In genomic region chr11:102903654-102904053, GRCm38 (mm10) we compare ENCODE assay signal across 31 mouse cellular contexts. TPM values are rescaled to one million over a fixed set of nuclear protein-coding genes. Genes with fewer than 3 reads are reported as not detected.
DNase-seq lines count a peak whose midpoint lies in the region; ATAC-seq and TF ChIP-seq lines count a peak whose summit lies in the region.
"Had no signal": no experiment of that assay in that cellular context is flagged by ENCODE, and none has a peak within 500 bp of the region (broad histone marks: within the 10 kb centered on the region; RNA-seq: fewer than 3 reads in every experiment).

No protein-coding gene starts in this region.

- TF ChIP-seq RAD21 in MEL (IDR thresholded peaks at IDR 0.05; ENCODE audit: low read depth, low read length) = no peak

- no peak for DNase-seq in hindbrain, embryonic 11.5 days (ENCODE audit: low spot score)
- DNase-seq in midbrain, embryonic 10.5 days (ENCODE audit: low spot score) = no peak
- DNase-seq in MEL (ENCODE audit: low read depth, low spot score) = no peak
- no peak for DNase-seq in T-cell, adult 2 months (ENCODE audit: low spot score)
- DNase-seq: adrenal gland, adult 8-10 months; adrenal gland, postnatal 25 days; cerebellum, adult 18-20 months; cerebellum, adult 9-11 months; gastrocnemius, postnatal 10 days; heart, postnatal 10 days; heart, postnatal 36 days had no signal

- no peak overlapping the region for H3K4me2 ChIP-seq in hindbrain, embryonic 13.5 days
- no peak overlapping the region for H3K4me2 ChIP-seq in hindbrain, embryonic 11.5 days (replicated peaks; ENCODE audit: low read depth, low read length)
- H3K4me2 ChIP-seq in midbrain, embryonic 12.5 days (replicated peaks) = no peak overlapping the region
- H3K4me2 ChIP-seq: embryonic facial prominence, embryonic 12.5 days; embryonic facial prominence, embryonic 15.5 days; forebrain, embryonic 12.5 days; forebrain, embryonic 15.5 days; heart, embryonic 12.5 days; heart, embryonic 15.5 days; hindbrain, embryonic 15.5 days had no signal

- H3K4me1 ChIP-seq in hindbrain, embryonic 13.5 days (replicated peaks) = peaks cover 15% of the 10 kb centered on the region
- no peaks in the 10 kb centered on the region for H3K4me1 ChIP-seq in hindbrain, embryonic 11.5 days (replicated peaks; ENCODE audit: control insufficient read depth, insufficient read depth, low read length)
- no peaks in the 10 kb centered on the region for H3K4me1 ChIP-seq in midbrain, embryonic 12.5 days
- H3K4me1 ChIP-seq in midbrain, embryonic 10.5 days = peaks cover 9% of the 10 kb centered on the region; the same call in 1 of the 2 replicates
- no peaks in the 10 kb centered on the region; a peak in 1 of 4 replicates for H3K4me1 ChIP-seq in MEL (ENCODE audit: control insufficient read depth in 1 of 2, insufficient read depth in 2 of 2, low read length in 2 of 2)
- H3K4me1 ChIP-seq: embryonic facial prominence, embryonic 12.5 days; forebrain, embryonic 12.5 days; forebrain, embryonic 15.5 days; heart, embryonic 12.5 days had no signal

- H3K4me3 ChIP-seq in hindbrain, embryonic 13.5 days = no peak overlapping the region
- no peak overlapping the region for H3K4me3 ChIP-seq in hindbrain, embryonic 11.5 days (ENCODE audit: low read depth, low read length)
- H3K4me3 ChIP-seq in midbrain, embryonic 12.5 days = no peak overlapping the region
- H3K4me3 ChIP-seq in midbrain, embryonic 10.5 days = no peak overlapping the region
- no peak overlapping the region for H3K4me3 ChIP-seq in MEL (ENCODE audit: control insufficient read depth in 1 of 2, insufficient read depth in 1 of 2, low read depth in 2 of 2, low read length in 2 of 2)
- H3K4me3 ChIP-seq: embryonic facial prominence, embryonic 12.5 days; embryonic facial prominence, embryonic 15.5 days; forebrain, embryonic 12.5 days; forebrain, embryonic 15.5 days; heart, embryonic 12.5 days; heart, embryonic 15.5 days; hindbrain, embryonic 10.5 days; hindbrain, embryonic 15.5 days had no signal

- peaks cover 13% of the 10 kb centered on the region; the same call in 1 of the 2 replicates for H3K36me3 ChIP-seq in hindbrain, embryonic 13.5 days
- no peaks in the 10 kb centered on the region for H3K36me3 ChIP-seq in hindbrain, embryonic 11.5 days (ENCODE audit: control insufficient read depth, insufficient read depth, low read length)
- H3K36me3 ChIP-seq in midbrain, embryonic 12.5 days = peaks cover 38% of the 10 kb centered on the region
- peaks cover 45% of the 10 kb centered on the region for H3K36me3 ChIP-seq in midbrain, embryonic 10.5 days
- H3K36me3 ChIP-seq in MEL (ENCODE audit: control insufficient read depth in 1 of 2, insufficient read depth in 2 of 2, low read length in 2 of 2) = peaks cover 0 to 5% of the 10 kb centered on the region in 2 experiments; a peak in 1 of 4 replicates
- H3K36me3 ChIP-seq: hindbrain, embryonic 15.5 days had no signal

- TF ChIP-seq CTCF in MEL (IDR thresholded peaks at IDR 0.05 in 2 of 3, conservative IDR thresholded peaks at IDR 0.05 in 1 of 3; ENCODE audit: control insufficient read depth in 1 of 3, insufficient read depth in 1 of 3, low read depth in 2 of 3, low read length in 3 of 3, poor library complexity in 1 of 3, severe bottlenecking in 1 of 3) = no peak

- ATAC-seq in hindbrain, embryonic 13.5 days (ENCODE audit: low FRiP score) = no peak
- ATAC-seq in hindbrain, embryonic 11.5 days (ENCODE audit: low FRiP score) = no peak
- no peak for ATAC-seq in midbrain, embryonic 12.5 days (ENCODE audit: low FRiP score, low read depth)
- ATAC-seq in megakaryocyte progenitor cell, adult 5-6 weeks (replicated peaks; ENCODE audit: poor library complexity) = no peak
- ATAC-seq: activated CD4-positive, CD25-positive, alpha-beta regulatory T cell, adult 4 months; forebrain, embryonic 15.5 days; intestine, postnatal 0 days had no signal

- H3K27me3 ChIP-seq in hindbrain, embryonic 13.5 days = peaks cover 22% of the 10 kb centered on the region
- H3K27me3 ChIP-seq in hindbrain, embryonic 11.5 days (ENCODE audit: control insufficient read depth, insufficient read depth, low read length) = no peaks in the 10 kb centered on the region
- H3K27me3 ChIP-seq in midbrain, embryonic 12.5 days = peaks cover 8% of the 10 kb centered on the region; the same call in 1 of the 2 replicates
- H3K27me3 ChIP-seq in midbrain, embryonic 10.5 days (ENCODE audit: low read depth, poor library complexity, severe bottlenecking) = peaks cover 4% of the 10 kb centered on the region; the same call in 1 of the 2 replicates
- H3K27me3 ChIP-seq in MEL (ENCODE audit: control insufficient read depth in 1 of 2, insufficient read depth in 2 of 2, low read length in 2 of 2) = no peaks in the 10 kb centered on the region
- H3K27me3 ChIP-seq: embryonic facial prominence, embryonic 12.5 days; forebrain, embryonic 12.5 days; forebrain, embryonic 15.5 days; hindbrain, embryonic 15.5 days had no signal

- no peaks in the 10 kb centered on the region for H3K79me2 ChIP-seq in MEL (ENCODE audit: control insufficient read depth, insufficient read depth, low read length, poor library complexity)

- no peak overlapping the region for H3K27ac ChIP-seq in hindbrain, embryonic 13.5 days
- H3K27ac ChIP-seq in hindbrain, embryonic 11.5 days (ENCODE audit: low read depth, low read length) = no peak overlapping the region
- 0 out of 2 replicates have a peak overlapping the region, but pooled peaks have one; percentile 12 for H3K27ac ChIP-seq in midbrain, embryonic 12.5 days (replicated peaks)
- H3K27ac ChIP-seq in midbrain, embryonic 10.5 days (replicated peaks) = no peak overlapping the region
- no peak overlapping the region for H3K27ac ChIP-seq in MEL (ENCODE audit: control insufficient read depth, low read depth, low read length)
- H3K27ac ChIP-seq: embryonic facial prominence, embryonic 12.5 days; embryonic facial prominence, embryonic 15.5 days; forebrain, embryonic 15.5 days; heart, embryonic 15.5 days; hindbrain, embryonic 10.5 days; hindbrain, embryonic 15.5 days had no signal

- no peaks in the 10 kb centered on the region for H3K9me3 ChIP-seq in hindbrain, embryonic 13.5 days
- no peaks in the 10 kb centered on the region for H3K9me3 ChIP-seq in hindbrain, embryonic 11.5 days (ENCODE audit: control insufficient read depth, low read length)
- no peaks in the 10 kb centered on the region for H3K9me3 ChIP-seq in midbrain, embryonic 12.5 days
- H3K9me3 ChIP-seq in midbrain, embryonic 10.5 days (replicated peaks) = no peaks in the 10 kb centered on the region
- H3K9me3 ChIP-seq in MEL (replicated peaks; ENCODE audit: insufficient read depth, low read length) = no peaks in the 10 kb centered on the region
- H3K9me3 ChIP-seq: embryonic facial prominence, embryonic 12.5 days; embryonic facial prominence, embryonic 15.5 days; forebrain, embryonic 12.5 days; forebrain, embryonic 15.5 days; G1E; heart, embryonic 12.5 days; heart, embryonic 15.5 days; hindbrain, embryonic 10.5 days; hindbrain, embryonic 15.5 days had no signal

- TF ChIP-seq POLR2A in MEL (IDR thresholded peaks at IDR 0.05; ENCODE audit: control insufficient read depth in 1 of 2, insufficient read depth in 1 of 2, low read depth in 1 of 2, low read length in 2 of 2, poor library complexity in 1 of 2) = 0 out of 4 replicates have a peak, but pooled peaks have one; percentile 21 to 29

- 68% methylated on average over 7 of the region's 7 CpGs for WGBS in hindbrain, embryonic 13.5 days
- 79% methylated on average over 7 of the region's 7 CpGs for WGBS in hindbrain, embryonic 11.5 days
- 78% methylated on average over 7 of the region's 7 CpGs for WGBS in midbrain, embryonic 12.5 days
- 84% methylated on average over 7 of the region's 7 CpGs for WGBS in midbrain, embryonic 10.5 days

- TF ChIP-seq EP300 in MEL (IDR thresholded peaks at IDR 0.05; ENCODE audit: low read depth in 1 of 2, low read length in 2 of 2) = no peak

- 0 out of 2 replicates have a peak overlapping the region, but pooled peaks have one; percentile 1 for H3K9ac ChIP-seq in hindbrain, embryonic 13.5 days
- no peak overlapping the region for H3K9ac ChIP-seq in hindbrain, embryonic 11.5 days (ENCODE audit: low read depth, low read length)
- no peak overlapping the region for H3K9ac ChIP-seq in midbrain, embryonic 12.5 days (replicated peaks)
- no peak overlapping the region for H3K9ac ChIP-seq in MEL (ENCODE audit: control insufficient read depth, low read depth, low read length, poor library complexity, severe bottlenecking)
- H3K9ac ChIP-seq: embryonic facial prominence, embryonic 12.5 days; embryonic facial prominence, embryonic 15.5 days; forebrain, embryonic 12.5 days; forebrain, embryonic 15.5 days; heart, embryonic 12.5 days; heart, embryonic 15.5 days; hindbrain, embryonic 15.5 days had no signal

RNA-seq across cellular contexts. Expression of gene Gfap, which starts 2.9 kb away (rescaled TPM):
- polyA plus RNA-seq in hindbrain, embryonic 13.5 days (2015; fragmentation: Nextera tagmentation; extraction: Ambion mirVana) = 0.12 and 0.18 TPM in 2 replicates
- 0.12 and 0.20 TPM in 2 replicates for polyA plus RNA-seq in hindbrain, embryonic 11.5 days (2014; fragmentation: Nextera tagmentation; extraction: Ambion mirVana)
- not detected in 2 replicates for polyA plus RNA-seq in midbrain, embryonic 12.5 days (2016; fragmentation: Nextera tagmentation; extraction: Ambion mirVana)
- polyA plus RNA-seq in midbrain, embryonic 10.5 days (2016; fragmentation: Nextera tagmentation; extraction: Ambion mirVana) = 0.05 and 0.09 TPM in 2 replicates
- 1.3 and 2.0 TPM in 2 replicates for total RNA-seq in MEL (2012; rRNA removed)
- 1 to 10 TPM in 1 of 2 experiments, not detected in 1; 2.5 TPM for polyA plus RNA-seq in MEL (2012; ENCODE audit: insufficient read depth in 1 of 2, insufficient read length in 2 of 2, low read depth in 1 of 2, low replicate concordance in 2 of 2, missing spikeins in 1 of 2)
- 0.10 TPM in 1 of 2 replicates, not detected in the other for total RNA-seq in megakaryocyte progenitor cell, adult 5-6 weeks (2015)
- total RNA-seq in megakaryocyte progenitor cell, adult 5-6 weeks (2017) = not detected in 2 replicates
- total RNA-seq: G1E; gastrocnemius, adult 18-20 months; gastrocnemius, postnatal 36 days; granulocyte monocyte progenitor cell, adult 5-6 weeks had no signal
- polyA plus RNA-seq: activated CD4-positive, CD25-positive, alpha-beta regulatory T cell, adult 4 months; G1E; hindbrain, embryonic 10.5 days had no signal

RNA-seq across cellular contexts. Expression of gene Fam187a, which starts 18.7 kb away (rescaled TPM):
- not detected in 2 replicates for polyA plus RNA-seq in hindbrain, embryonic 13.5 days (2015; fragmentation: Nextera tagmentation; extraction: Ambion mirVana)
- not detected in 2 replicates for polyA plus RNA-seq in hindbrain, embryonic 11.5 days (2014; fragmentation: Nextera tagmentation; extraction: Ambion mirVana)
- not detected in 2 replicates for polyA plus RNA-seq in midbrain, embryonic 12.5 days (2016; fragmentation: Nextera tagmentation; extraction: Ambion mirVana)
- not detected in 2 replicates for polyA plus RNA-seq in midbrain, embryonic 10.5 days (2016; fragmentation: Nextera tagmentation; extraction: Ambion mirVana)
- 0.08 TPM in 1 of 2 replicates, not detected in the other for total RNA-seq in MEL (2012; rRNA removed)
- under 1 TPM in 1 of 2 experiments, not detected in 1; 0.08 TPM for polyA plus RNA-seq in MEL (2012; ENCODE audit: insufficient read depth in 1 of 2, insufficient read length in 2 of 2, low read depth in 1 of 2, low replicate concordance in 2 of 2, missing spikeins in 1 of 2)
- not detected in 2 replicates for total RNA-seq in megakaryocyte progenitor cell, adult 5-6 weeks (2015)
- total RNA-seq in megakaryocyte progenitor cell, adult 5-6 weeks (2017) = not detected in 2 replicates
- total RNA-seq: adrenal gland, postnatal 25 days; common myeloid progenitor, adult 5-6 weeks; gastrocnemius, adult 18-20 months; gastrocnemius, postnatal 10 days; gastrocnemius, postnatal 36 days; granulocyte monocyte progenitor cell, adult 5-6 weeks; heart, adult 8-10 months; heart, postnatal 10 days; heart, postnatal 36 days had no signal
- polyA plus RNA-seq: activated CD4-positive, CD25-positive, alpha-beta regulatory T cell, adult 4 months; embryonic facial prominence, embryonic 12.5 days; embryonic facial prominence, embryonic 15.5 days; forebrain, embryonic 12.5 days; forebrain, embryonic 15.5 days; G1E; heart, embryonic 12.5 days; heart, embryonic 15.5 days; hindbrain, embryonic 10.5 days; hindbrain, embryonic 15.5 days; intestine, embryonic 14.5 days; intestine, postnatal 0 days had no signal

RNA-seq across cellular contexts. Expression of gene Kif18b, which starts 21.3 kb away (rescaled TPM):
- polyA plus RNA-seq in hindbrain, embryonic 13.5 days (2015; fragmentation: Nextera tagmentation; extraction: Ambion mirVana) = 2.4 and 2.6 TPM in 2 replicates
- 7.3 and 8.5 TPM in 2 replicates for polyA plus RNA-seq in hindbrain, embryonic 11.5 days (2014; fragmentation: Nextera tagmentation; extraction: Ambion mirVana)
- 9.1 and 9.7 TPM in 2 replicates for polyA plus RNA-seq in midbrain, embryonic 12.5 days (2016; fragmentation: Nextera tagmentation; extraction: Ambion mirVana)
- 12.4 and 14.0 TPM in 2 replicates for polyA plus RNA-seq in midbrain, embryonic 10.5 days (2016; fragmentation: Nextera tagmentation; extraction: Ambion mirVana)
- total RNA-seq in MEL (2012; rRNA removed) = 36.1 and 40.8 TPM in 2 replicates
- polyA plus RNA-seq in MEL (2012; ENCODE audit: insufficient read depth in 1 of 2, insufficient read length in 2 of 2, low read depth in 1 of 2, low replicate concordance in 2 of 2, missing spikeins in 1 of 2) = 100 to 1,000 TPM in 1 of 2 experiments, 10 to 100 TPM in 1; 45.7 to 116 TPM
- 18.8 and 19.0 TPM in 2 replicates for total RNA-seq in megakaryocyte progenitor cell, adult 5-6 weeks (2015)
- total RNA-seq in megakaryocyte progenitor cell, adult 5-6 weeks (2017) = 18.9 and 20.5 TPM in 2 replicates
- total RNA-seq: gastrocnemius, adult 18-20 months had no signal

RNA-seq across cellular contexts. Expression of gene Ccdc103, which starts 22.6 kb away (rescaled TPM):
- polyA plus RNA-seq in hindbrain, embryonic 13.5 days (2015; fragmentation: Nextera tagmentation; extraction: Ambion mirVana) = 2.0 TPM in 2 replicates
- polyA plus RNA-seq in hindbrain, embryonic 11.5 days (2014; fragmentation: Nextera tagmentation; extraction: Ambion mirVana) = 1.2 and 2.0 TPM in 2 replicates
- polyA plus RNA-seq in midbrain, embryonic 12.5 days (2016; fragmentation: Nextera tagmentation; extraction: Ambion mirVana) = 1.8 and 2.3 TPM in 2 replicates
- 2.2 and 2.7 TPM in 2 replicates for polyA plus RNA-seq in midbrain, embryonic 10.5 days (2016; fragmentation: Nextera tagmentation; extraction: Ambion mirVana)
- total RNA-seq in MEL (2012; rRNA removed) = 1.6 and 2.1 TPM in 2 replicates
- polyA plus RNA-seq in MEL (2012; ENCODE audit: insufficient read depth in 1 of 2, insufficient read length in 2 of 2, low read depth in 1 of 2, low replicate concordance in 2 of 2, missing spikeins in 1 of 2) = 1 to 10 TPM in 1 of 2 experiments, not detected in 1; 1.4 TPM
- 0.12 TPM in 1 of 2 replicates, not detected in the other for total RNA-seq in megakaryocyte progenitor cell, adult 5-6 weeks (2015)
- total RNA-seq in megakaryocyte progenitor cell, adult 5-6 weeks (2017) = not detected in 2 replicates
- total RNA-seq: common myeloid progenitor, adult 5-6 weeks; gastrocnemius, adult 18-20 months; gastrocnemius, postnatal 36 days; granulocyte monocyte progenitor cell, adult 5-6 weeks; heart, postnatal 36 days had no signal

RNA-seq across cellular contexts. Expression of gene Eftud2, which starts 22.9 kb away (rescaled TPM):
- polyA plus RNA-seq in hindbrain, embryonic 13.5 days (2015; fragmentation: Nextera tagmentation; extraction: Ambion mirVana) = 149 and 151 TPM in 2 replicates
- 205 and 222 TPM in 2 replicates for polyA plus RNA-seq in hindbrain, embryonic 11.5 days (2014; fragmentation: Nextera tagmentation; extraction: Ambion mirVana)
- 238 and 242 TPM in 2 replicates for polyA plus RNA-seq in midbrain, embryonic 12.5 days (2016; fragmentation: Nextera tagmentation; extraction: Ambion mirVana)
- polyA plus RNA-seq in midbrain, embryonic 10.5 days (2016; fragmentation: Nextera tagmentation; extraction: Ambion mirVana) = 334 and 339 TPM in 2 replicates
- total RNA-seq in MEL (2012; rRNA removed) = 261 and 266 TPM in 2 replicates
- polyA plus RNA-seq in MEL (2012; ENCODE audit: insufficient read depth in 1 of 2, insufficient read length in 2 of 2, low read depth in 1 of 2, low replicate concordance in 2 of 2, missing spikeins in 1 of 2) = 1,000 to 10,000 TPM in 1 of 2 experiments, 100 to 1,000 TPM in 1; 424 to 1,215 TPM
- total RNA-seq in megakaryocyte progenitor cell, adult 5-6 weeks (2015) = 117 and 130 TPM in 2 replicates
- 139 and 151 TPM in 2 replicates for total RNA-seq in megakaryocyte progenitor cell, adult 5-6 weeks (2017)
